Mouse (Mus musculus): ENCODE data around the gene Spx.

The Spx gene

DNA sequence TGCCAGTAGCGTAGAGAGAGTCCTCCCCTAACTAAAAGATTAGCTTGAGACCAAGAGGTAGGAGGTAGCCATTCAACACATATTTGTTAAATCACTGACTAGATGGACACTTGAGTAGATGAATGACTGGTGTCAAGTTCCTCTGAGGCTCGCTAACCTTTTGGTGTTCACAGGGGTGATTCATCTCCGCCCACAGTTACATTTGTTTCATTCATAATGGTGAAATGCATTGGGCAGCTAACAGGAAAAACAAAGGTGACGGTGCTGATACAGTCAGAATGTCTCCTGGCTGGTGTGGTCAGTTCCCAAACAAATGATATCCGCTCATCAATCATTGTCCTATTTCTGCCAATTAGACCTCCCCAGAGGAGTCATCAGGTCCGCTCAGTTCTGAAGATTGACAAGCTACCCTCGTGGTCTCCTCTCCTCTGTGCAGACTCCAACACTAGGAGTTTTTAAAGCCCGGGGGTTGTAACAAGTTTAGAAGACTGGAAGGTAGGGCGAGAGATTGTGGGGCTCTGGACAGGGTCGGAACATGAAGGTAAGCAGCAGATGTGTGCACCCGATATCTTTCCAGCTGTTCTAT is at the start of gene Spx:
TSS of gene Spx (plus strand) at position 536 of the 586 bp plus-strand sequence.
- DNase-seq: no peak

DNA sequence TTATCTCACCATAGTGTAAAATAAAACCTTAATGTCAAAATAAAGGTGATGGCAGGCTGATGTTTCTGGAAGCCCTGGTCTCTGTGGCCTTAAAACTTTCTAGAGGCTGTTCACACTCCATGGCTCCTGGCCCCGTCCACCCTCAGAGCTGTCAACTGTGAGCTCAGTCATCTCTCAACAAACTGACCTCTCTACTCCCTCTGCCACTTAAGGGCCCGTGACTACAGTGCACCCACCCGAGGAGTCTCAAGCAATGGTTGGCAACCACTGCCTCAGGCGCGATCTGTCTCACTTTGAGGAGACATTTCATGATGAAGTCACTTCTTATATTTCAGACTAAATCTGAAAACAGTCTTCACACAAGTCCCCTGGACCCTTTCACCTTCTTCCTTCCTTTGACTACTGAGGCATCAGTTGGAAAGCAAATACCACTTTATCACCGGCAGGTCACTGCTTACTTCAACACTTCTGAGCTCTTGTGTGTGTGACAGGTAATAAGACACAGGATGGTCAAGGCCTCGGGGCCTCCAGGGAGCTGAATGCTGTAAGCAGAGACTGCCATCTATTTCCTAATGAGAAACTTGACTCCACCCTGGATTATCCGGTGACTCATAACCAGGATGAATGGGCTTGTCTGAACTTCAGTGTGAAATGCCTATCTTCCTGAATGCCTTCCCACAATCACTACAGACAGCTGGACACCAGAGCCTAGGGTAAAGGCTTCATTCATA is 47.3 kb upstream of the Spx start:
- DNase-seq: no peak

GRCm38 (mm10) chr6:142366473-142367018 is 46.7 kb upstream of the Spx start:
- DNase-seq: no peak

DNA sequence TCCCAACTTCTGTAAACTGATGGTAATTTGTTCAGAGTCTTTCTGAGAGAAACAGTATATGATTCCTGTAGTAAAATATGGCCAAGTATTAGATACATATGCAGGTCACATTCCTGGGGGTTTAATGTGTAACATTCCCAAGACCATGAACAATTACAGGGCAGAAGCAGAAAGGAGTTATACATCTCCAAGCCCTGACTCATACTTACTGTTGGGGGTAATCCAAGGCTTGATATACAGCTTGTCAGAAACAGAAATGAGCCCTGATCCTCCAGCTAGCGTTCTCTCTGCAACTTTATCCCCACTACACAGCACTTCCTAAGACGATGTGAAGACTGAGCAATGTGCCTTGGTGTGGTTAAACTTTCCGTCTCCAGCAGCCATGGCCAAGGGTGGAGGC is 45.7 kb upstream of the Spx start:
- DNase-seq: no peak

DNA sequence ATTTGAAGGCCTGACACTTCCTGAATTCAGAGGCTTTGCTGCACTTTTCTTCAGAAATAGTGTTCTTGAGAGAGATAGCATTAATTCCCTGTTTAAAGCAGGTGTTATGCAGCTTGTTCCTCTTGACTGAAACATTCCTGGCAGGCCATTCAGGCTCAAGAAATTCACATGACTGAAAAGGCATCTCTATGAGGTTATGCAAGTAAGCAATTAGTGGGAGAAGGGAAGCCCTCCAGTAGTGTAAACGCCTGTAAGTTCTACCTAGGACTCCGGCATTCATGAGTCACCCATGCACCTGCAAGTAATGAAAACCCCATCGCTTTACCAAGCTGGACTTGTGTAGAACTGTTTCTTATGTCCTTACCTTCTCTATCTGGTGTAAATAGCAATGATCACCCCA is 43.7 kb upstream of the Spx start:
- DNase-seq: no peak

GRCm38 (mm10) chr6:142377081-142377480 is 36.2 kb upstream of the Spx start:
- DNase-seq: no peak

GRCm38 (mm10) chr6:142378576-142379330 is 34.5 kb upstream of the Spx start:
- DNase-seq: no peak

- DNase-seq: no peak
These were observed 33.3 kb upstream of the Spx start for GRCm38 (mm10) chr6:142379961-142380360.

GRCm38 (mm10) chr6:142381615-142382014 is 31.6 kb upstream of the Spx start:
- DNase-seq: no peak

- no peak for DNase-seq
These were observed 28.7 kb upstream of the Spx start for GRCm38 (mm10) chr6:142384521-142384920.

DNA sequence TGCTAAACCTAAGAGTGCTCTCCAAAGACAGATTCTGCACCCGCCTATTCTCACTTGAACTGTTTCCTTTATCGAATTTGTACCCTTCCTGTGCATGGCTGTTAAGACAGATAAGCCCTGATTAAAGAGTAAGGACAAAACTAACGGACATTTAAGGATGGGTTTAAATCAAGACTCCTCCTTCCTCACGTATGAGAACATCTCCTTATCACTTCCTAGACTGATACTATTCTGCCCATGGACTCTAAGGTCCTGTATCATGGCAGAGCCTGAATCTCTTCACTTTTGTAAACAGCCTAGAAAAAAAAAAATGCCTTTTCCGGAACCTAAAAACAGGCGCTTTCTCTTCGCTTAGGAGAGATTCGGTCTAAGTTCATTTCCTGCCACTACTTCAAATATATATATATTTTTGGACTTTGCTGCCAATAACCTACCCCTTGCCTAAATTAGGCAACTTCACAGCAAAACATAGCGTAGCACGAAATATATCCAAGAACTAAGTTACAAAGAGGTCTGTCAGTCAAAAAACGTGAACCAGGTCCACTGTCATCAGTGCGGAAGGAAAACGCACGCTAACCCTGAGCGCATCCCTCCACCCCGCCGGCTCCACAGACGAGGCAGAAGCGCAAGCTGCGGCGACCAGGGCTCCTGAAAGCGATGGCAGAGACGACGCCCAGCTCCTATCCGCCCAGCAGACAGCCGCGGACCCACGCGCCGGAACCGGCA is 26.8 kb upstream of the Spx start:
- DNase-seq: no peak

DNA sequence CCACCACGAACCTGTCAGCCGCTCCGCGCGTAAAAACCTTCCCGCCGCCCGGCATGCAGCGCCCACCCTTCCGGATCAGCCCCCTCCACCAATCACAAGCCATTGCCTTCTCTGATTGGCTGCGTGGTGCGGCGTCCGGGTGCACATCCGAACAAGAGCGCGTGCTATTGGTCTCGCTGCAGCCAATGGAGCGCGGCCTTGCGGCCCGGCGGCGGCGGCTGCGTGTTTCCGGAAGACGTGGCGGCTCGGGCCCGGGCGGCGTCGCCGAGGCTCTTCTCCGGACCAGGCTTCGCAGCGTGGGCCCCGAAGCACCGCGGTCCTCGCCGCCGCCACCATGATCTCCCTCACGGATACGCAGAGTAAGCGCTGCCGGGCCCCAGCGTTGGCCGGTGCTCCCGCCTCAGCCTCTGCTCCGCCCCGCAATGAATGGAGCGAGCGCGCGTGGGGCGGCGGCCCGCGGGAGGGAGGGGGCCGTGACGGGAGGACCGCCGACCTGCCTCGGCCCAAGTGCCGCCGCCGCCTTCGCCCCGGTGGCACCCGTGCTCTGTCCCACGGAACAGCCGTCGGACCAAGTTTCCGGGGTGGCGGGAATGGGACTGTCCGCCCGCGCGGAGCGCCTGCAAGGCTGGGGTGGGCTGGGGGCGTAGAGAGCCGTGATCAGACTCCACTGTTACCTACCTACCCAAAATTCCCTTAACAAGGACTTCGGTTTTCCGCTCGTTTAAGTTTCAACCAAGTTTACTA is 26.1 kb upstream of the Spx start, which contains the start of the genes Recql and Golt1b:
TSS of gene Recql (minus strand) at position 77 of the 744 bp plus-strand sequence.
TSS of gene Golt1b (plus strand) at position 211 of the 744 bp plus-strand sequence.
- DNase-seq: peak; percentile 98

- no peak for DNase-seq
These were observed 25.4 kb upstream of the Spx start for GRCm38 (mm10) chr6:142387755-142388271.

- DNase-seq: no peak
These were observed 24.1 kb upstream of the Spx start for GRCm38 (mm10) chr6:142389101-142389500.

DNA sequence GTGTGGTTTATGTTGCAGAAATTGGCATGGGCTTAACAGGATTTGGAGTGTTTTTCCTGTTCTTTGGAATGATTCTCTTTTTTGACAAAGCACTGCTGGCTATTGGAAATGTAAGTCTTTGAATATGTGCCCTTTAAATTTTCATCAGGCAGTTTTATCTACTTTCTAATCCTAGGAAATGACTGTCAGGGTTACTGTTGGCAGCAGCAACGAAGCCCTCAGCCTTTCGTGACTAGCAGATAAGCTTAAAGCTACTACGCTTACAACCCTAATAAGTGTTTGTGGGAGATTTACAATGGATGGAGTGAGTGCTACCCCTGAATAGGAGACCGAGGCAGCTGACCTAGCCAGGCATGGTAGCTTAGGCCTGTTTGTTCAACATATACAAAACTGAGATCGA is 20.9 kb upstream of the Spx start:
- no peak for DNase-seq

- DNase-seq: no peak
These were observed 18.6 kb upstream of the Spx start for GRCm38 (mm10) chr6:142394669-142395068.

- DNase-seq: no peak
These were observed 17.5 kb upstream of the Spx start for GRCm38 (mm10) chr6:142395756-142396155.

GRCm38 (mm10) chr6:142411140-142411539 is 2.1 kb upstream of the Spx start:
- DNase-seq: no peak

DNA sequence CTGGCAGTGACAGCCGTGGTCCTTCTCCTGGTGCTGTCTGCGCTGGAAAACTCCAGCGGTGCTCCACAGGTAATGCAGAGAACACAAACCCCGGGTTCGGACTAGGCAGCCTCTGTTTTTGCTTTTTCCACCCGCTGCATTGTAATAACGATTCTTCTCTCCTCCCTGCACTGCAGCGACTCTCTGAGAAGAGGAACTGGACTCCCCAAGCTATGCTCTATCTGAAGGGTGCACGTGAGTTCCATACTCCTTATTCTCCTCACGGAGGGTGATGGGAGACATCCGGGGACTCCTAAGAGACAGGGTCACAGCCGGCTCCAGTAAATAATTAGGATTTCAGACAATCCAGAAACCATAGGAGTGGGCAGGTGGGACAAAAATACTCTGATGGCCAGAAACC is 604 bp downstream of the Spx start:
- DNase-seq: no peak

DNA sequence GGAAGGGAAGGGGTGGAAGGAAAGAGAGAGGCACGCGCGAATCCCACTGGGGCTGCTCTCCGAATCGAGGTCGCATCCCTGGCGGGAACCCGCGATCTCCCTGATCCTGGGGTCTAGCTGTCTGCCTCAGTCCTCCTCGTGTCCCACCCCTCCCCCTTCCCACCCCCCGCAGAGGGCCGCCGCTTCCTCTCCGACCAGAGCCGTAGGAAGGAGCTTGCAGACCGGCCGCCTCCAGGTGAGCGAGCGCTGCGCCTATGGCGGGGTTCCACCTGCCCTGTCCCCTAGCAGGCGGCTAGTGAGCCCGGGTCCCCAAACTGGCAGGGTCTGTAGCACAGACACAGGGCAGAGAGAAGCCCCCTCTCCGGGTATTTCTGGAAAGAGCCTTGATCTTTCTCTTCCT is 1.4 kb downstream of the Spx start:
- DNase-seq: no peak

GRCm38 (mm10) chr6:142424976-142425375 is 11.7 kb downstream of the Spx start:
- no peak for DNase-seq

DNA sequence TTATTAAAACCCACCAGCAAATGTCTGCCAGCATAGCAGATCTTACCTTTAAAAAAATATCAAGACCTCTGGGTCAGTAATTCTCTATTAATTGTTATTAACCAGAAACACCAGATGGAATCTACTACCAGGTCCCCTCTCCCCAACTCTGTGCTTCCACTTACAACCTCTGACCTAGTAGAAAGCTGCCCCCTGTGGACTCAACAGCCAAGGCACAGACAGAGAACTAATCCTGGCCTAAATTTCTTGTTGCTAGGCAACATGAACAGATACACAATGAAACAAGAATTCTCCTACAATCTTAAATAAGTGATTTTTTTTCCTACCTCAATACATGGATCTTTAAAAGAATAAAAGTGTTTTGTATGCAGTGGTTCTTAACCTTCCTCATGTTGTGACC is 15.8 kb downstream of the Spx start:
- DNase-seq: no peak

Measured in kidney, postnatal 14 days (tissue).